ENCODE assay signal across 9 mouse cellular contexts in the genomic region with DNA sequence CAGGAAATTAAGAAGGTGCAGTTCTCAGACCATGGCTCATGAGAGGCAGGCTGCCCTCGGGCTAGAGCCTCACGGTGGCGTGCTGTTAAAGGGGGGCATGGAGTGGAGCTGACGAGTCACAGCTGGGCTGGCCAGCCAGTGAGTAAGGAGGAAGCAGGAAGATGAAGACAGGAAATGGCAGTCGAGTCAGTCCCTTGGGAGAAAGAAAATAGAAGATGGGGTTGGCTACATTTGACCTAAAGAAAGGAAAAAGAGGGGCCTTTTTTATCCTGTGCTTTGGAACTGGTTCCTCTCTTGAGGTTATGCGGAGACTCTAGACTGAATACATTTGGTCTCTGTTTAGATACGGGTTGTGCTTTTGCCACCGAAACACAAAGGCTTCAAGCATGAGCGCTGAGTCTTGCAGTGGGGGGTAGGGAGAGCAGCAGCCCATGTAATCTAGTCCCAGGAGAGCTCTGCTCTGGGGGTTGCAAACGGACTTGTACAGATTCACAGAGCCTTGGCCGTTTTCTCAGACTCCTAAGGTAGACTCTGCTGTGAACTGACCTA. TPM values are rescaled to one million over a fixed set of nuclear protein-coding genes. Genes with fewer than 3 reads are reported as not detected.
A peak's percentile ranks its signal among the peaks of the same experiment; 100 is the strongest.
DNase-seq lines count a peak whose midpoint lies in the region; ATAC-seq lines count a peak whose summit lies in the region.
"Had no signal": no experiment of that assay in that cellular context is flagged by ENCODE, and none has a peak within 500 bp of the region (broad histone marks: within the 10 kb centered on the region; RNA-seq: fewer than 3 reads in every experiment).

No protein-coding gene starts in this region.

- WGBS in liver, embryonic 11.5 days = 49% methylated on average over 11 of the region's 11 CpGs

- no peaks in the 10 kb centered on the region for H3K36me3 ChIP-seq in liver, embryonic 11.5 days (ENCODE audit: control insufficient read depth, insufficient read depth, low read length)
- H3K36me3 ChIP-seq: stomach, embryonic 15.5 days had no signal

- H3K4me2 ChIP-seq in liver, embryonic 11.5 days = peak overlapping the region; percentile 33
- H3K4me2 ChIP-seq: stomach, embryonic 15.5 days had no signal

- peaks cover 4% of the 10 kb centered on the region for H3K4me1 ChIP-seq in liver, embryonic 11.5 days (replicated peaks; ENCODE audit: control insufficient read depth, insufficient read depth, low read length)
- H3K4me1 ChIP-seq: stomach, embryonic 15.5 days had no signal

- H3K4me3 ChIP-seq in liver, embryonic 11.5 days (ENCODE audit: low read depth, low read length) = no peak overlapping the region
- H3K4me3 ChIP-seq: stomach, embryonic 15.5 days had no signal

- peak overlapping the region; percentile 7; the same call in 1 of the 2 replicates for H3K27ac ChIP-seq in liver, embryonic 11.5 days (ENCODE audit: low read depth, low read length)
- H3K27ac ChIP-seq: stomach, embryonic 15.5 days had no signal

- no peaks in the 10 kb centered on the region for H3K9me3 ChIP-seq in liver, embryonic 11.5 days (ENCODE audit: control insufficient read depth, low read length)
- H3K9me3 ChIP-seq: stomach, embryonic 15.5 days had no signal

- H3K9ac ChIP-seq in liver, embryonic 11.5 days (ENCODE audit: low read depth, low read length) = no peak overlapping the region
- H3K9ac ChIP-seq: stomach, embryonic 15.5 days had no signal

- H3K27me3 ChIP-seq in liver, embryonic 11.5 days (replicated peaks; ENCODE audit: control insufficient read depth, insufficient read depth, low read length) = no peaks in the 10 kb centered on the region; the same call in 1 of the 2 replicates
- H3K27me3 ChIP-seq: stomach, embryonic 15.5 days had no signal

- DNase-seq in layer of hippocampus, adult 9-11 months = peak; percentile 15
- DNase-seq in layer of hippocampus, postnatal 36 days = no peak
- DNase-seq in heart, adult 9 months (ENCODE audit: low spot score in 2 of 2) = peak; percentile 27 to 49
- no peak for DNase-seq in liver, embryonic 11.5 days (ENCODE audit: low spot score)
- peak; percentile 16 for DNase-seq in retina, postnatal 1 day
- DNase-seq in right cerebral cortex, adult 2 months (ENCODE audit: low spot score in 2 of 2) = no peak
- DNase-seq in gastrocnemius, postnatal 10 days = no peak
- no peak for DNase-seq in gastrocnemius, postnatal 4 days (ENCODE audit: low spot score in 2 of 2)

- ATAC-seq in liver, embryonic 11.5 days (replicated peaks; ENCODE audit: low FRiP score) = no peak

RNA-seq across cellular contexts. Expression of a gene that starts 23.1 kb away (rescaled TPM):
- total RNA-seq in layer of hippocampus, postnatal 36 days (2021) = 10 to 100 TPM; 37.1 to 39.1 TPM
- 23.9 and 24.5 TPM in 2 replicates for polyA plus RNA-seq in liver, embryonic 11.5 days (2014; fragmentation: Nextera tagmentation; extraction: Ambion mirVana)
- total RNA-seq in gastrocnemius, postnatal 10 days (2021) = 10 to 100 TPM; 26.3 to 34.1 TPM
- total RNA-seq in gastrocnemius, postnatal 4 days (2021) = 10 to 100 TPM; 41.5 to 45.2 TPM

Comparison
In these comparisons a context has a peak if more than half of its experiments do, and no peak if none do; other contexts are left out.
1. DNase-seq: peak in layer of hippocampus, adult 9-11 months (single experiment), heart, adult 9 months (2 of 2) and retina, postnatal 1 day (single experiment); none in layer of hippocampus, postnatal 36 days (0 of 2), liver, embryonic 11.5 days (single experiment), right cerebral cortex, adult 2 months (0 of 2), gastrocnemius, postnatal 10 days (single experiment) and gastrocnemius, postnatal 4 days (0 of 2).